Mouse (Mus musculus) right cerebral cortex, postnatal 14 days (tissue): ENCODE measurements around the gene Ttc21a.
A peak's percentile ranks its signal among the peaks of the same experiment; 100 is the strongest.

ENCODE experiments used
- DNase-seq: peaks from one replicate; pipeline ENCODE4 v3.0.0; 2022

The Ttc21a gene

GRCm38 (mm10) chr9:119941861-119942260 lies 4.5 kb downstream of the Ttc21a start:
- DNase-seq = no peak

GRCm38 (mm10) chr9:119943326-119943725 lies 5.9 kb downstream of the Ttc21a start:
- no peak for DNase-seq

- DNase-seq = no peak
Observed at GRCm38 (mm10) chr9:119945173-119945900, 7.9 kb downstream of the Ttc21a start.

GRCm38 (mm10) chr9:119948804-119949203 lies 11.4 kb downstream of the Ttc21a start:
- no peak for DNase-seq

- no peak for DNase-seq
Observed at GRCm38 (mm10) chr9:119950434-119950833, 13.0 kb downstream of the Ttc21a start.

- no peak for DNase-seq
Observed at GRCm38 (mm10) chr9:119951388-119951787, 14.0 kb downstream of the Ttc21a start.

GRCm38 (mm10) chr9:119958835-119959234 lies 21.4 kb downstream of the Ttc21a start:
- DNase-seq = no peak

- no peak for DNase-seq
Observed at GRCm38 (mm10) chr9:119962216-119962615, 24.8 kb downstream of the Ttc21a start.

- no peak for DNase-seq
Observed at GRCm38 (mm10) chr9:119962987-119963667, 25.7 kb downstream of the Ttc21a start.

- DNase-seq = no peak
Observed at GRCm38 (mm10) chr9:119964206-119964605, 26.8 kb downstream of the Ttc21a start.

- no peak for DNase-seq
Observed at GRCm38 (mm10) chr9:119965186-119965585, 27.8 kb downstream of the Ttc21a start.

GRCm38 (mm10) chr9:119966221-119966910 lies 29.0 kb downstream of the Ttc21a start:
- DNase-seq = peak; percentile 3

GRCm38 (mm10) chr9:119969811-119970210 lies 32.4 kb downstream of the Ttc21a start:
- no peak for DNase-seq

- DNase-seq = no peak
Observed at GRCm38 (mm10) chr9:119970221-119970620, 32.8 kb downstream of the Ttc21a start.

- peak; percentile 57 for DNase-seq
Observed at GRCm38 (mm10) chr9:119970763-119971656, 33.6 kb downstream of the Ttc21a start.

GRCm38 (mm10) chr9:119972166-119972565 lies 34.8 kb downstream of the Ttc21a start:
- no peak for DNase-seq

- DNase-seq = no peak
Observed at GRCm38 (mm10) chr9:119972582-119972981, 35.2 kb downstream of the Ttc21a start.

- no peak for DNase-seq
Observed at GRCm38 (mm10) chr9:119973281-119973680, 35.9 kb downstream of the Ttc21a start.

GRCm38 (mm10) chr9:119973869-119974520 lies 36.6 kb downstream of the Ttc21a start:
- no peak for DNase-seq

GRCm38 (mm10) chr9:119974609-119975008 lies 37.2 kb downstream of the Ttc21a start:
- no peak for DNase-seq

- no peak for DNase-seq
Observed at GRCm38 (mm10) chr9:119975286-119975685, 37.9 kb downstream of the Ttc21a start.
